8 mouse cellular contexts compared by ENCODE assay signal in genomic region chr5:143084898-143085297, GRCm38 (mm10). TPM values are rescaled to one million over a fixed set of nuclear protein-coding genes. Genes with fewer than 3 reads are reported as not detected.
DNase-seq lines count a peak whose midpoint lies in the region; ATAC-seq and TF ChIP-seq lines count a peak whose summit lies in the region.

No protein-coding gene starts in this region.

- no peak overlapping the region for H3K4me3 ChIP-seq in forebrain, embryonic 14.5 days (ENCODE audit: low read depth, low read length)
- H3K4me3 ChIP-seq in forebrain, embryonic 16.5 days (replicated peaks; ENCODE audit: low read length) = no peak overlapping the region
- no peak overlapping the region for H3K4me3 ChIP-seq in liver, adult 2 months (ENCODE audit: insufficient read depth, low read depth, low read length)
- H3K4me3 ChIP-seq in liver, embryonic 12.5 days = no peak overlapping the region
- no peak overlapping the region for H3K4me3 ChIP-seq in lung, embryonic 14.5 days (ENCODE audit: low read depth, low read length)

- no peak overlapping the region for H3K9ac ChIP-seq in forebrain, embryonic 14.5 days (ENCODE audit: low read length)
- no peak overlapping the region for H3K9ac ChIP-seq in forebrain, embryonic 16.5 days (replicated peaks; ENCODE audit: low read depth, low read length)
- H3K9ac ChIP-seq in liver, adult 2 months (ENCODE audit: low read depth, low read length) = no peak overlapping the region
- H3K9ac ChIP-seq in liver, embryonic 12.5 days = no peak overlapping the region
- H3K9ac ChIP-seq in lung, embryonic 14.5 days = no peak overlapping the region

- POLR2A ChIA-PET in Patski (lab: Charles Lee) = no interaction called here

- CTCF ChIA-PET in Patski (lab: Charles Lee) = interaction anchor here (0.7 to 1.5 kb wide), 10 partner anchors 8 to 216 kb away, joined by 3 to 5 read pairs (median 4); no protein-coding TSS in a partner anchor

- H3K4me1 ChIP-seq in forebrain, embryonic 14.5 days (ENCODE audit: control insufficient read depth, insufficient read depth, low read length) = no peaks in the 10 kb centered on the region
- no peaks in the 10 kb centered on the region for H3K4me1 ChIP-seq in forebrain, embryonic 16.5 days (replicated peaks; ENCODE audit: control insufficient read depth, insufficient read depth, low read length)
- H3K4me1 ChIP-seq in liver, adult 2 months (ENCODE audit: control insufficient read depth, insufficient read depth, low read length) = no peaks in the 10 kb centered on the region
- no peaks in the 10 kb centered on the region for H3K4me1 ChIP-seq in liver, embryonic 12.5 days
- no peaks in the 10 kb centered on the region for H3K4me1 ChIP-seq in lung, embryonic 14.5 days (ENCODE audit: insufficient read depth)

- TF ChIP-seq CTCF in liver, adult 2 months (IDR thresholded peaks at IDR 0.05; ENCODE audit: low read depth, low read length) = peak; percentile 68
- peak; percentile 75 for TF ChIP-seq CTCF in Patski (IDR thresholded peaks at IDR 0.05)
- TF ChIP-seq CTCF in lung, embryonic 14.5 days (IDR thresholded peaks at IDR 0.05; ENCODE audit: low read depth) = peak; percentile 63

- H3K4me2 ChIP-seq in forebrain, embryonic 14.5 days (ENCODE audit: low read length) = no peak overlapping the region
- no peak overlapping the region for H3K4me2 ChIP-seq in forebrain, embryonic 16.5 days (ENCODE audit: low read length)
- H3K4me2 ChIP-seq in liver, embryonic 12.5 days = no peak overlapping the region
- H3K4me2 ChIP-seq in lung, embryonic 14.5 days = no peak overlapping the region

- TF ChIP-seq POLR2A in liver, adult 2 months (IDR thresholded peaks at IDR 0.05; ENCODE audit: extremely low read depth, insufficient read depth, low read length) = no peak

- no peaks in the 10 kb centered on the region for H3K27me3 ChIP-seq in forebrain, embryonic 14.5 days (replicated peaks; ENCODE audit: control insufficient read depth, insufficient read depth, low read length)
- H3K27me3 ChIP-seq in forebrain, embryonic 16.5 days (replicated peaks; ENCODE audit: control insufficient read depth, insufficient read depth, low read length) = no peaks in the 10 kb centered on the region
- no peaks in the 10 kb centered on the region for H3K27me3 ChIP-seq in liver, adult 2 months (ENCODE audit: control insufficient read depth, insufficient read depth, low read length)
- no peaks in the 10 kb centered on the region for H3K27me3 ChIP-seq in liver, embryonic 12.5 days (replicated peaks)
- H3K27me3 ChIP-seq in Patski = no peaks in the 10 kb centered on the region
- no peaks in the 10 kb centered on the region for H3K27me3 ChIP-seq in lung, embryonic 14.5 days (ENCODE audit: insufficient read depth, low read length)

- in situ Hi-C loops in Patski (cut with MboI; ENCODE audit: low pct_unique_long_range_greater_than_20kb) = loop anchor here (10.0 kb wide), 1 partner anchor 200 kb away; no protein-coding TSS in a partner anchor

- no peak for ATAC-seq in forebrain, embryonic 14.5 days
- no peak for ATAC-seq in forebrain, embryonic 16.5 days
- ATAC-seq in liver, embryonic 12.5 days = no peak
- ATAC-seq in Patski = no peak
- ATAC-seq in lung, embryonic 14.5 days (ENCODE audit: insufficient read depth) = no peak

- WGBS in forebrain, embryonic 14.5 days = 68% methylated on average over 4 of the region's 4 CpGs
- WGBS in forebrain, embryonic 16.5 days = 70% methylated on average over 4 of the region's 4 CpGs
- 72% methylated on average over 4 of the region's 4 CpGs for WGBS in liver, adult 2 months
- WGBS in liver, embryonic 12.5 days (ENCODE audit: insufficient replicate concordance) = 66% methylated on average over 4 of the region's 4 CpGs
- WGBS in lung, embryonic 14.5 days = 64% methylated on average over 4 of the region's 4 CpGs

- H3K9me3 ChIP-seq in forebrain, embryonic 14.5 days (replicated peaks; ENCODE audit: control insufficient read depth, low read length) = no peaks in the 10 kb centered on the region
- no peaks in the 10 kb centered on the region for H3K9me3 ChIP-seq in forebrain, embryonic 16.5 days (ENCODE audit: control insufficient read depth, low read length)
- H3K9me3 ChIP-seq in liver, embryonic 12.5 days (replicated peaks) = no peaks in the 10 kb centered on the region
- no peaks in the 10 kb centered on the region for H3K9me3 ChIP-seq in lung, embryonic 14.5 days (ENCODE audit: low read depth, low read length)

- H3K79me2 ChIP-seq in liver, adult 2 months (ENCODE audit: control insufficient read depth, insufficient read depth, low read length) = no peaks in the 10 kb centered on the region

- peak; percentile 26 for DNase-seq in forebrain, embryonic 14.5 days (ENCODE audit: low spot score)
- DNase-seq in liver, adult 2 months (ENCODE audit: extremely low read depth, low read depth, low spot score) = no peak
- no peak for DNase-seq in Patski (ENCODE audit: low read depth, low spot score)
- DNase-seq in embryo, embryonic 10.5 days (ENCODE audit: low spot score) = peak; percentile 49
- DNase-seq in lung, embryonic 14.5 days = peak; percentile 62
- no peak for DNase-seq in Muller cell, postnatal 12 days (ENCODE audit: inconsistent ontology term)

- H3K27ac ChIP-seq in forebrain, embryonic 14.5 days (ENCODE audit: low read depth, low read length) = no peak overlapping the region
- no peak overlapping the region for H3K27ac ChIP-seq in forebrain, embryonic 16.5 days (ENCODE audit: low read length)
- no peak overlapping the region for H3K27ac ChIP-seq in liver, adult 2 months (replicated peaks; ENCODE audit: insufficient read depth, low read depth, low read length)
- H3K27ac ChIP-seq in liver, embryonic 12.5 days = no peak overlapping the region
- no peak overlapping the region for H3K27ac ChIP-seq in lung, embryonic 14.5 days (ENCODE audit: low read depth)

- peaks cover 80% of the 10 kb centered on the region for H3K36me3 ChIP-seq in forebrain, embryonic 14.5 days (ENCODE audit: control insufficient read depth, insufficient read depth, low read length)
- 0 out of 2 replicates have a peak, but pooled peaks cover 2% of the 10 kb centered on the region for H3K36me3 ChIP-seq in forebrain, embryonic 16.5 days (ENCODE audit: control insufficient read depth, insufficient read depth)
- peaks cover 62% of the 10 kb centered on the region for H3K36me3 ChIP-seq in liver, adult 2 months (ENCODE audit: control insufficient read depth, insufficient read depth, low read length)
- peaks cover 95% of the 10 kb centered on the region for H3K36me3 ChIP-seq in liver, embryonic 12.5 days
- H3K36me3 ChIP-seq in lung, embryonic 14.5 days (ENCODE audit: insufficient read depth) = peaks cover 87% of the 10 kb centered on the region

RNA-seq across cellular contexts. Expression of gene Rnf216, which starts 27.9 kb away (rescaled TPM):
- 26.9 and 38.6 TPM in 2 replicates for polyA plus RNA-seq in forebrain, embryonic 14.5 days (2014; fragmentation: Nextera tagmentation; extraction: Ambion mirVana)
- 36.5 and 43.0 TPM in 2 replicates for polyA plus RNA-seq in forebrain, embryonic 16.5 days (2015; fragmentation: Nextera tagmentation; extraction: Ambion mirVana)
- 10.8 and 11.5 TPM in 2 replicates for total RNA-seq in liver, adult 2 months (2014; rRNA removed)
- polyA plus RNA-seq in liver, adult 2 months (2012; rRNA removed) = 10.4 and 12.1 TPM in 2 replicates
- polyA plus RNA-seq in liver, embryonic 12.5 days (2016; fragmentation: Nextera tagmentation; extraction: Ambion mirVana) = 28.5 and 30.1 TPM in 2 replicates
- polyA plus RNA-seq in Patski (2021) = 48.0 TPM
- 31.5 and 36.1 TPM in 2 replicates for polyA plus RNA-seq in lung, embryonic 14.5 days (2014; fragmentation: Nextera tagmentation; extraction: Ambion mirVana)

Comparison
In these comparisons a context has a peak if more than half of its experiments do, and no peak if none do; other contexts are left out.
1. DNase-seq: peak in forebrain, embryonic 14.5 days (single experiment), embryo, embryonic 10.5 days (single experiment) and lung, embryonic 14.5 days (single experiment); none in liver, adult 2 months (single experiment), Patski (single experiment) and Muller cell, postnatal 12 days (single experiment).
2. Peak in every context shown above with its lines, with median percentiles within 50 percentile points of each other: CTCF ChIP-seq.